ENCODE assay signal across 27 mouse cellular contexts in the genomic region with DNA sequence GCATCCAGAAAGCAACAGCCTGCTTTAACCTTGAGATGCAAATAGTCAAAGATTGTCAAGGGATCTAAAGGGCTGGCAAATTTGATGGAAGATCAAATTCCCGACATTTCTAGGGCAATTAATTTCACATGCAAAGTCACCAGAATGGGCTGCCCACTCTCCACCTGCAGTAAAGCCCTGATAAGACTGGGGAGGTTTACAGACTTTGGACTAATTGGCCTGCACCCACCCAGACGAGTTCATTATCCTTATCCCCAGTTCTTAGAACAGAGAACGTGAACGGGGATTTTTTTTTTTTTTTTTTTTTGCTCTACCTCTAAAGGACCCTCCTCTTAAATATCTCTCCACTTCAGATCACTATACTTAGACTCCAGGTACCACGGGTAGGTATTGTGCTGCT. TPM values are rescaled to one million over a fixed set of nuclear protein-coding genes. Genes with fewer than 3 reads are reported as not detected.
A peak's percentile ranks its signal among the peaks of the same experiment; 100 is the strongest.
DNase-seq lines count a peak whose midpoint lies in the region; ATAC-seq lines count a peak whose summit lies in the region.
"Had no signal": no experiment of that assay in that cellular context is flagged by ENCODE, and none has a peak within 500 bp of the region (broad histone marks: within the 10 kb centered on the region; RNA-seq: fewer than 3 reads in every experiment).

No protein-coding gene starts in this region.

- no peaks in the 10 kb centered on the region for H3K27me3 ChIP-seq in embryonic facial prominence, embryonic 12.5 days
- no peaks in the 10 kb centered on the region for H3K27me3 ChIP-seq in embryonic facial prominence, embryonic 10.5 days (replicated peaks; ENCODE audit: low read depth, poor library complexity, severe bottlenecking)
- no peaks in the 10 kb centered on the region for H3K27me3 ChIP-seq in liver, embryonic 15.5 days
- no peaks in the 10 kb centered on the region for H3K27me3 ChIP-seq in midbrain, embryonic 14.5 days (ENCODE audit: control insufficient read depth, insufficient read depth, low read length)
- H3K27me3 ChIP-seq: CH12.LX; embryonic facial prominence, embryonic 13.5 days; heart, embryonic 13.5 days; Patski had no signal

- H3K36me3 ChIP-seq in embryonic facial prominence, embryonic 12.5 days = no peaks in the 10 kb centered on the region
- no peaks in the 10 kb centered on the region for H3K36me3 ChIP-seq in embryonic facial prominence, embryonic 10.5 days (replicated peaks)
- H3K36me3 ChIP-seq in liver, embryonic 15.5 days (replicated peaks) = no peaks in the 10 kb centered on the region
- no peaks in the 10 kb centered on the region for H3K36me3 ChIP-seq in midbrain, embryonic 14.5 days (ENCODE audit: control insufficient read depth, insufficient read depth, low read length)
- H3K36me3 ChIP-seq: embryonic facial prominence, embryonic 13.5 days; forebrain, embryonic 10.5 days; heart, embryonic 13.5 days had no signal

- H3K27ac ChIP-seq in embryonic facial prominence, embryonic 12.5 days = 0 out of 2 replicates have a peak overlapping the region, but pooled peaks have one; percentile 25
- H3K27ac ChIP-seq in embryonic facial prominence, embryonic 10.5 days (replicated peaks) = no peak overlapping the region
- peak overlapping the region; percentile 99 for H3K27ac ChIP-seq in liver, embryonic 15.5 days (replicated peaks)
- no peak overlapping the region for H3K27ac ChIP-seq in midbrain, embryonic 14.5 days (replicated peaks; ENCODE audit: low read depth, low read length)
- H3K27ac ChIP-seq: embryonic facial prominence, embryonic 13.5 days; forebrain, embryonic 10.5 days; heart, embryonic 13.5 days; hindbrain, embryonic 14.5 days had no signal

- no peak overlapping the region for H3K9ac ChIP-seq in embryonic facial prominence, embryonic 12.5 days
- H3K9ac ChIP-seq in liver, embryonic 15.5 days = no peak overlapping the region
- no peak overlapping the region for H3K9ac ChIP-seq in midbrain, embryonic 14.5 days (replicated peaks; ENCODE audit: low read length)
- H3K9ac ChIP-seq: embryonic facial prominence, embryonic 13.5 days; heart, embryonic 13.5 days; hindbrain, embryonic 14.5 days had no signal

- 43% methylated on average over 5 of the region's 5 CpGs for WGBS in embryonic facial prominence, embryonic 12.5 days
- 58% methylated on average over 5 of the region's 5 CpGs for WGBS in embryonic facial prominence, embryonic 10.5 days
- 20% methylated on average over 5 of the region's 5 CpGs for WGBS in liver, embryonic 15.5 days (ENCODE audit: insufficient replicate concordance)
- 62% methylated on average over 5 of the region's 5 CpGs for WGBS in midbrain, embryonic 14.5 days

- H3K4me1 ChIP-seq in embryonic facial prominence, embryonic 12.5 days = 0 out of 2 replicates have a peak, but pooled peaks cover 5% of the 10 kb centered on the region
- peaks cover 18% of the 10 kb centered on the region for H3K4me1 ChIP-seq in embryonic facial prominence, embryonic 10.5 days
- H3K4me1 ChIP-seq in liver, embryonic 15.5 days (replicated peaks) = peaks cover 83% of the 10 kb centered on the region
- H3K4me1 ChIP-seq in midbrain, embryonic 14.5 days (ENCODE audit: control insufficient read depth, insufficient read depth, low read length) = no peaks in the 10 kb centered on the region
- H3K4me1 ChIP-seq: embryonic facial prominence, embryonic 13.5 days had no signal

- ATAC-seq in embryonic facial prominence, embryonic 12.5 days (ENCODE audit: insufficient number of reproducible peaks, insufficient read depth, low FRiP score, low TSS enrichment) = no peak
- no peak for ATAC-seq in liver, embryonic 15.5 days (ENCODE audit: insufficient read depth)
- no peak for ATAC-seq in midbrain, embryonic 14.5 days (ENCODE audit: low FRiP score, low TSS enrichment)
- ATAC-seq: forebrain, embryonic 16.5 days; lung, postnatal 0 days; midbrain, embryonic 16.5 days; Patski had no signal

- DNase-seq in embryonic facial prominence, embryonic 10.5 days (ENCODE audit: low spot score) = no peak
- peak; percentile 48 for DNase-seq in c-Kit-positive CD71-positive TER-119-positive erythroid progenitor cells, embryonic 14.5 days (ENCODE audit: low spot score)
- peak; percentile 61 for DNase-seq in liver
- DNase-seq in embryo, embryonic 10.5 days (ENCODE audit: low spot score) = no peak
- DNase-seq in midbrain, embryonic 14.5 days = no peak
- DNase-seq in urinary bladder, postnatal 4 days (ENCODE audit: low spot score in 2 of 2) = no peak
- DNase-seq: adrenal gland, postnatal 14 days; cerebellum, adult 2 months; cerebellum, postnatal 25 days; heart, postnatal 10 days; kidney, adult 8-10 months; kidney, postnatal 10 days; layer of hippocampus, adult 9-11 months; lung, postnatal 4 days; right cerebral cortex, adult 18-20 months; thymus, postnatal 14 days had no signal

- H3K4me3 ChIP-seq in embryonic facial prominence, embryonic 12.5 days = no peak overlapping the region
- H3K4me3 ChIP-seq in embryonic facial prominence, embryonic 10.5 days = no peak overlapping the region
- H3K4me3 ChIP-seq in liver, embryonic 15.5 days (replicated peaks) = no peak overlapping the region
- no peak overlapping the region for H3K4me3 ChIP-seq in midbrain, embryonic 14.5 days (replicated peaks; ENCODE audit: low read depth, low read length)
- H3K4me3 ChIP-seq: embryonic facial prominence, embryonic 13.5 days; forebrain, embryonic 10.5 days; heart, embryonic 13.5 days had no signal

- no peak overlapping the region for H3K4me2 ChIP-seq in embryonic facial prominence, embryonic 12.5 days (replicated peaks)
- H3K4me2 ChIP-seq in liver, embryonic 15.5 days = peak overlapping the region; percentile 56
- no peak overlapping the region for H3K4me2 ChIP-seq in midbrain, embryonic 14.5 days (ENCODE audit: low read length)
- H3K4me2 ChIP-seq: embryonic facial prominence, embryonic 13.5 days; heart, embryonic 13.5 days; hindbrain, embryonic 14.5 days had no signal

- no peaks in the 10 kb centered on the region for H3K9me3 ChIP-seq in embryonic facial prominence, embryonic 12.5 days
- H3K9me3 ChIP-seq in embryonic facial prominence, embryonic 10.5 days = no peaks in the 10 kb centered on the region
- H3K9me3 ChIP-seq in liver, embryonic 15.5 days (replicated peaks) = no peaks in the 10 kb centered on the region
- H3K9me3 ChIP-seq in midbrain, embryonic 14.5 days (ENCODE audit: control insufficient read depth, low read length) = no peaks in the 10 kb centered on the region
- H3K9me3 ChIP-seq: embryonic facial prominence, embryonic 13.5 days; forebrain, embryonic 10.5 days; heart, embryonic 13.5 days had no signal

RNA-seq across cellular contexts. Expression of a gene that starts 42.4 kb away (rescaled TPM):
- polyA plus RNA-seq in embryonic facial prominence, embryonic 12.5 days (2016; fragmentation: Nextera tagmentation; extraction: Ambion mirVana) = 99.5 and 100 TPM in 2 replicates
- 63.7 and 67.8 TPM in 2 replicates for polyA plus RNA-seq in embryonic facial prominence, embryonic 10.5 days (2016; fragmentation: Nextera tagmentation; extraction: Ambion mirVana)
- 53.8 and 62.1 TPM in 2 replicates for polyA plus RNA-seq in liver, embryonic 15.5 days (2015; fragmentation: Nextera tagmentation; extraction: Ambion mirVana)
- 42.7 and 45.5 TPM in 2 replicates for polyA plus RNA-seq in midbrain, embryonic 14.5 days (2014; fragmentation: Nextera tagmentation; extraction: Ambion mirVana)

Comparison
In these comparisons a context has a peak if more than half of its experiments do, and no peak if none do; other contexts are left out.
1. H3K27ac ChIP-seq: peak in embryonic facial prominence, embryonic 12.5 days (single experiment) and liver, embryonic 15.5 days (single experiment); none in embryonic facial prominence, embryonic 10.5 days (single experiment) and midbrain, embryonic 14.5 days (single experiment).
2. DNase-seq: peak in c-Kit-positive CD71-positive TER-119-positive erythroid progenitor cells, embryonic 14.5 days (single experiment) and liver (single experiment); none in embryonic facial prominence, embryonic 10.5 days (single experiment), embryo, embryonic 10.5 days (single experiment), midbrain, embryonic 14.5 days (single experiment) and urinary bladder, postnatal 4 days (0 of 2).